Mouse (Mus musculus) olfactory bulb, adult 2 months (tissue): ENCODE data around the gene Ckap2l.

Experiments used
- CTCF ChIP-seq: fragments of 200-500 bp; IDR thresholded peaks from 2 replicates; pipeline ENCODE4 v1.5.1; 2012; ENCODE audit warnings: low read depth, mild to moderate bottlenecking, low read length, moderate library complexity; ENCODE audit not compliant: insufficient read depth
- POLR2A ChIP-seq: fragments of 200-500 bp; IDR thresholded peaks from 2 replicates; pipeline ENCODE4 v1.6.1; 2012; ENCODE audit warnings: mild to moderate bottlenecking, low read depth, low read length, moderate library complexity; ENCODE audit not compliant: insufficient read depth

DNA sequence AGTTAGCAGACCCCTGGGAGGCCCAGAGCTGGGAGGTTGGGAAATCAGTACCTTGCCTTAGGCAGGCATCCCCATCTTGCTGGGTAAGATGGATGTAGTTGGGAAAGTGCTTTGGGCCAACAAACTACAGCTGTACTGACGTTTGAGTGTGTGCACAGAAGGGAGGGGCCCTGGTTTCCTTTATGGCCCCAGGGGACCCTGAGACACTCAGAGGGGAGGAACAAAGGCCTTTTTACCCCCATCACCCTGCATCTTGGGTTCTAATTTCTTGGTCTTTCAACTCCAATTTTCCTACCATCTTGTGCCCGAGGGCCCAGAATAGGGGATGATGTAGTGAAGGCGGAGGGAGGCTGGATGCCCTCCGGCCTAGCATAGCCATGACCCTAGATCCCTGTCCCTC is 41.0 kb downstream of the Ckap2l start:
- TF ChIP-seq CTCF (no peak), POLR2A (no peak)
